Mouse (Mus musculus) macrophage (primary cell): Measurements from ENCODE around the gene 4930519P11Rik. TPM values are rescaled to one million over a fixed set of nuclear protein-coding genes. Genes with fewer than 3 reads are reported as not detected.

ENCODE experiments used
- H3K27ac ChIP-seq: fragments of 350-480 bp; formaldehyde crosslinking; 2 replicates; pipeline ENCODE4 v1.9.0; 2021
- H3K36me3 ChIP-seq: fragments of 350-480 bp; formaldehyde crosslinking; 2 replicates; pipeline ENCODE4 v1.9.0; 2021; ENCODE audit errors: inconsistent target
- H3K4me3 ChIP-seq: fragments of 350-480 bp; formaldehyde crosslinking; 2 replicates; pipeline ENCODE4 v1.9.0; 2021; ENCODE audit errors: inconsistent target
- H3K79me2 ChIP-seq: fragments of 350-480 bp; formaldehyde crosslinking; 2 replicates; pipeline ENCODE4 v1.9.0; 2021; ENCODE audit errors: inconsistent target
- WGBS: methylation state at CpG from one replicate; pipeline ENCODE4 v1.1.7; 2026; ENCODE audit warnings: inconsistent platforms; ENCODE audit not compliant: missing documents; 5-methylcytosine and 5-hydroxymethylcytosine counted together
- polyA plus RNA-seq: library from polyadenylated mRNA; stranded (reverse); fragments of 250-400 nt; gene quantifications from 3 replicates; pipeline ENCODE4 v1.2.4, GENCODE M21; 2018; ENCODE audit warnings: inconsistent platforms

The 4930519P11Rik gene
- polyA plus RNA-seq, 1 experiment from 2014 or later: not detected

- peaks cover 10% of the 10 kb centered on the region for H3K36me3 ChIP-seq
- WGBS: 97% methylated on average over 9 of the region's 9 CpGs
- H3K27ac ChIP-seq: no peak overlapping the region
- no peaks in the 10 kb centered on the region for H3K79me2 ChIP-seq
- H3K4me3 ChIP-seq: no peak overlapping the region
Measured at GRCm38 (mm10) chr2:154642005-154642459, 28.8 kb upstream of the 4930519P11Rik start.

- 93% methylated on average over 8 of the region's 8 CpGs for whole genome bisulfite sequencing
- no peaks in the 10 kb centered on the region for H3K79me2 ChIP-seq
- H3K36me3 ChIP-seq: peaks cover 10% of the 10 kb centered on the region
- H3K4me3 ChIP-seq: no peak overlapping the region
- H3K27ac ChIP-seq: no peak overlapping the region
Measured at GRCm38 (mm10) chr2:154641176-154641575, 27.9 kb upstream of the 4930519P11Rik start.

GRCm38 (mm10) chr2:154639115-154639514, 25.9 kb upstream of the 4930519P11Rik start:
- H3K36me3 ChIP-seq: peaks cover 10% of the 10 kb centered on the region
- H3K27ac ChIP-seq: no peak overlapping the region
- WGBS: 99% methylated on average over 4 of the region's 4 CpGs
- H3K79me2 ChIP-seq: no peaks in the 10 kb centered on the region
- no peak overlapping the region for H3K4me3 ChIP-seq

GRCm38 (mm10) chr2:154638521-154638920, 25.3 kb upstream of the 4930519P11Rik start:
- Histone ChIP-seq H3K79me2 (no peaks in the 10 kb centered on the region), H3K27ac (no peak overlapping the region), H3K4me3 (no peak overlapping the region), H3K36me3 (peaks cover 10% of the 10 kb centered on the region)
- 95% methylated on average over 2 of the region's 3 CpGs for WGBS

GRCm38 (mm10) chr2:154635826-154636225, 22.6 kb upstream of the 4930519P11Rik start:
- Histone ChIP-seq H3K27ac (no peak overlapping the region), H3K36me3 (peaks cover 10% of the 10 kb centered on the region), H3K79me2 (no peaks in the 10 kb centered on the region), H3K4me3 (no peak overlapping the region)
- 100% methylated on average over 2 of the region's 2 CpGs for WGBS

- H3K27ac ChIP-seq: no peak overlapping the region
Measured at GRCm38 (mm10) chr2:154633876-154634644, 20.8 kb upstream of the 4930519P11Rik start.

GRCm38 (mm10) chr2:154633039-154633742, 20.0 kb upstream of the 4930519P11Rik start:
- WGBS: 100% methylated on average over 5 of the region's 5 CpGs

More at GRCm38 (mm10) chr2:154633876-154634644, 20.8 kb upstream of the 4930519P11Rik start:
- WGBS: 96% methylated on average over 9 of the region's 9 CpGs
- Histone ChIP-seq H3K36me3 (peaks cover 10% of the 10 kb centered on the region), H3K4me3 (no peak overlapping the region), H3K79me2 (no peaks in the 10 kb centered on the region)

GRCm38 (mm10) chr2:154632203-154632780, 19.1 kb upstream of the 4930519P11Rik start:
- 95% methylated on average over 15 of the region's 16 CpGs for WGBS
- H3K4me3 ChIP-seq: no peak overlapping the region
- no peaks in the 10 kb centered on the region for H3K79me2 ChIP-seq
- H3K36me3 ChIP-seq: no peaks in the 10 kb centered on the region
- H3K27ac ChIP-seq: no peak overlapping the region

More at GRCm38 (mm10) chr2:154633039-154633742, 20.0 kb upstream of the 4930519P11Rik start:
- Histone ChIP-seq H3K27ac (no peak overlapping the region), H3K4me3 (no peak overlapping the region), H3K79me2 (no peaks in the 10 kb centered on the region), H3K36me3 (peaks cover 6% of the 10 kb centered on the region)

GRCm38 (mm10) chr2:154630531-154630930, 17.3 kb upstream of the 4930519P11Rik start:
- H3K4me3 ChIP-seq: no peak overlapping the region
- no peak overlapping the region for H3K27ac ChIP-seq
- H3K79me2 ChIP-seq: no peaks in the 10 kb centered on the region
- WGBS: 98% methylated on average over 5 of the region's 5 CpGs
- no peaks in the 10 kb centered on the region for H3K36me3 ChIP-seq

GRCm38 (mm10) chr2:154624137-154624536, 10.9 kb upstream of the 4930519P11Rik start:
- no peaks in the 10 kb centered on the region for H3K36me3 ChIP-seq
- H3K79me2 ChIP-seq: no peaks in the 10 kb centered on the region
- no peak overlapping the region for H3K4me3 ChIP-seq
- H3K27ac ChIP-seq: no peak overlapping the region

GRCm38 (mm10) chr2:154621684-154622083, 8.4 kb upstream of the 4930519P11Rik start:
- WGBS: 89% methylated on average over 5 of the region's 5 CpGs
- Histone ChIP-seq H3K4me3 (no peak overlapping the region), H3K36me3 (no peaks in the 10 kb centered on the region), H3K27ac (no peak overlapping the region), H3K79me2 (no peaks in the 10 kb centered on the region)

- H3K27ac ChIP-seq: no peak overlapping the region
- no peaks in the 10 kb centered on the region for H3K36me3 ChIP-seq
- 98% methylated on average over 3 of the region's 3 CpGs for WGBS
- H3K4me3 ChIP-seq: no peak overlapping the region
- no peaks in the 10 kb centered on the region for H3K79me2 ChIP-seq
Measured at GRCm38 (mm10) chr2:154617061-154617460, 3.8 kb upstream of the 4930519P11Rik start.

GRCm38 (mm10) chr2:154615674-154616073, 2.4 kb upstream of the 4930519P11Rik start:
- no peak overlapping the region for H3K4me3 ChIP-seq
- 43% methylated on average over 5 of the region's 5 CpGs for WGBS

GRCm38 (mm10) chr2:154614841-154615576, 1.8 kb upstream of the 4930519P11Rik start:
- Histone ChIP-seq H3K4me3 (no peak overlapping the region), H3K27ac (no peak overlapping the region), H3K79me2 (no peaks in the 10 kb centered on the region), H3K36me3 (no peaks in the 10 kb centered on the region)
- 80% methylated on average over 19 of the region's 19 CpGs for WGBS

More at GRCm38 (mm10) chr2:154615674-154616073, 2.4 kb upstream of the 4930519P11Rik start:
- Histone ChIP-seq H3K79me2 (no peaks in the 10 kb centered on the region), H3K36me3 (no peaks in the 10 kb centered on the region), H3K27ac (no peak overlapping the region)
